Mouse (Mus musculus) MEL (cell line): Measurements from ENCODE around the gene Zcchc9. TPM values are rescaled to one million over a fixed set of nuclear protein-coding genes. Genes with fewer than 3 reads are reported as not detected.

Experiments used
- DNase-seq: peaks from one replicate; pipeline ENCODE4 v3.0.0; 2011; ENCODE audit warnings: low read depth, low spot score
- H3K27ac ChIP-seq: 2 replicates; pipeline ENCODE4 v1.5.1; 2012; ENCODE audit warnings: low read depth, mild to moderate bottlenecking, control low read depth, low read length, moderate library complexity; ENCODE audit not compliant: control insufficient read depth
- H3K27me3 ChIP-seq, 2 experiments: fragments of 150-350 bp in 1 of 2; sonication (generic) in 1 of 2; 2 replicates each; pipeline ENCODE4 v1.6.1; 2012; ENCODE audit warnings: low read length in 2 of 2, mild to moderate bottlenecking in 2 of 2, improper control_type of control experiment in 1 of 2, moderate library complexity in 1 of 2; ENCODE audit not compliant: insufficient read depth in 2 of 2, control insufficient read depth in 1 of 2
- H3K36me3 ChIP-seq, 2 experiments: 2 replicates each; pipeline ENCODE4 v1.6.1; 2012 to 2014; ENCODE audit warnings: low read length in 2 of 2, improper control_type of control experiment in 1 of 2, inconsistent platforms in 1 of 2, mild to moderate bottlenecking in 1 of 2; ENCODE audit not compliant: insufficient read depth in 2 of 2, control insufficient read depth in 1 of 2
- H3K4me1 ChIP-seq, 2 experiments: fragments of 150-350 bp in 1 of 2; sonication (generic) in 1 of 2; 2 replicates each; pipeline ENCODE4 v1.6.1; 2012; ENCODE audit warnings: low read length in 2 of 2, improper control_type of control experiment in 1 of 2, mild to moderate bottlenecking in 1 of 2; ENCODE audit not compliant: insufficient read depth in 2 of 2, control insufficient read depth in 1 of 2
- H3K4me3 ChIP-seq, 2 experiments: fragments of 150-350 bp in 1 of 2; sonication (generic) in 1 of 2; 2 replicates each; pipeline ENCODE4 v1.5.1; 2012; ENCODE audit warnings: low read depth in 2 of 2, low read length in 2 of 2, mild to moderate bottlenecking in 2 of 2, moderate library complexity in 2 of 2, control low read depth in 1 of 2, improper control_type of control experiment in 1 of 2; ENCODE audit not compliant: control insufficient read depth in 1 of 2, insufficient read depth in 1 of 2
- H3K79me2 ChIP-seq: 2 replicates; pipeline ENCODE4 v1.6.1; 2012; ENCODE audit warnings: mild to moderate bottlenecking, low read length, moderate library complexity; ENCODE audit not compliant: control insufficient read depth, poor library complexity, insufficient read depth
- H3K9ac ChIP-seq: 2 replicates; pipeline ENCODE4 v1.6.1; 2012; ENCODE audit warnings: low read depth, mild to moderate bottlenecking, control low read depth, low read length, moderate library complexity; ENCODE audit not compliant: control insufficient read depth, poor library complexity, severe bottlenecking
- H3K9me3 ChIP-seq: fragments of 150-350 bp; sonication (generic); replicated peaks from 2 replicates; pipeline ENCODE4 v1.6.1; 2012; ENCODE audit warnings: mild to moderate bottlenecking, low read length, improper control_type of control experiment, moderate library complexity; ENCODE audit not compliant: insufficient read depth
- BHLHE40 ChIP-seq: IDR thresholded peaks from 2 replicates; pipeline ENCODE4 v1.6.1; 2012; ENCODE audit warnings: low read depth, mild to moderate bottlenecking, inconsistent platforms, low read length, improper control_type of control experiment, borderline replicate concordance
- CHD2 ChIP-seq: IDR thresholded peaks from 2 replicates; pipeline ENCODE4 v1.6.1; 2011; ENCODE audit warnings: low read length, improper control_type of control experiment
- CTCF ChIP-seq, 3 experiments: IDR thresholded peaks in 2 of 3; conservative IDR thresholded peaks in 1 of 3; 2 replicates each; pipeline ENCODE4 v1.5.1; 2011 to 2012; ENCODE audit warnings: low read length in 3 of 3, low read depth in 2 of 3, mild to moderate bottlenecking in 2 of 3, improper control_type of control experiment in 1 of 3, inconsistent platforms in 1 of 3, mixed read lengths in 1 of 3, moderate library complexity in 1 of 3; ENCODE audit not compliant: control insufficient read depth in 1 of 3, insufficient read depth in 1 of 3, poor library complexity in 1 of 3, severe bottlenecking in 1 of 3
- ELF1 ChIP-seq: IDR thresholded peaks from 2 replicates; pipeline ENCODE4 v1.6.1; 2014; ENCODE audit warnings: low read depth, mild to moderate bottlenecking, inconsistent platforms, low read length, improper control_type of control experiment, moderate library complexity
- EP300 ChIP-seq, 2 experiments: IDR thresholded peaks; 2 replicates each; pipeline ENCODE4 v1.6.1; 2011; ENCODE audit warnings: improper control_type of control experiment in 2 of 2, low read length in 2 of 2, low read depth in 1 of 2, mild to moderate bottlenecking in 1 of 2
- HCFC1 ChIP-seq: IDR thresholded peaks from 2 replicates; pipeline ENCODE4 v1.6.1; 2012; ENCODE audit warnings: low read depth, mild to moderate bottlenecking, inconsistent platforms, low read length, improper control_type of control experiment, moderate library complexity
- JUND ChIP-seq: IDR thresholded peaks from 2 replicates; pipeline ENCODE4 v1.6.1; 2011; ENCODE audit warnings: low read depth, mild to moderate bottlenecking, improper control_type of control experiment, low read length
- KAT2A ChIP-seq: conservative IDR thresholded peaks from 2 replicates; pipeline ENCODE4 v1.6.1; 2012; ENCODE audit warnings: low read depth, low read length, improper control_type of control experiment, inconsistent platforms
- MAFK ChIP-seq: IDR thresholded peaks from 2 replicates; pipeline ENCODE4 v1.6.1; 2011; ENCODE audit warnings: low read depth, mild to moderate bottlenecking, low read length, improper control_type of control experiment, borderline replicate concordance
- MEF2A ChIP-seq: IDR thresholded peaks from 2 replicates; pipeline ENCODE4 v1.6.1; 2014; ENCODE audit warnings: low read depth, mild to moderate bottlenecking, inconsistent platforms, low read length, improper control_type of control experiment; ENCODE audit not compliant: poor library complexity, insufficient replicate concordance, severe bottlenecking; ENCODE audit errors: extremely low read depth
- MXI1 ChIP-seq: IDR thresholded peaks from 2 replicates; pipeline ENCODE4 v1.6.1; 2011; ENCODE audit warnings: mild to moderate bottlenecking, low read depth, low read length, improper control_type of control experiment
- MYB ChIP-seq: IDR thresholded peaks from 2 replicates; pipeline ENCODE4 v1.6.1; 2011; ENCODE audit warnings: mild to moderate bottlenecking, low read depth, low read length, improper control_type of control experiment
- NELFE ChIP-seq: IDR thresholded peaks from 2 replicates; pipeline ENCODE4 v1.6.1; 2011; ENCODE audit warnings: low read depth, low read length, improper control_type of control experiment
- POLR2AphosphoS2 ChIP-seq: IDR thresholded peaks from 2 replicates; pipeline ENCODE4 v1.6.1; 2011; ENCODE audit warnings: low read length, improper control_type of control experiment
- POLR2AphosphoS5 ChIP-seq: IDR thresholded peaks from 2 replicates; pipeline ENCODE4 v1.6.1; 2012; ENCODE audit warnings: low read depth, borderline replicate concordance, mild to moderate bottlenecking, inconsistent platforms, low read length, moderate library complexity, mixed read lengths
- RAD21 ChIP-seq: IDR thresholded peaks from 2 replicates; pipeline ENCODE4 v1.6.1; 2011; ENCODE audit warnings: mild to moderate bottlenecking, low read depth, low read length, improper control_type of control experiment
- SMC3 ChIP-seq: IDR thresholded peaks from 2 replicates; pipeline ENCODE4 v1.6.1; 2011; ENCODE audit warnings: low read depth, low read length, improper control_type of control experiment
- TBP ChIP-seq: IDR thresholded peaks from 2 replicates; pipeline ENCODE4 v1.8.0; 2011; ENCODE audit warnings: low read depth, low read length, improper control_type of control experiment
- TCF12 ChIP-seq: IDR thresholded peaks from 2 replicates; pipeline ENCODE4 v1.6.1; 2014; ENCODE audit warnings: low read depth, mild to moderate bottlenecking, inconsistent platforms, low read length, improper control_type of control experiment, moderate library complexity
- USF1 ChIP-seq: IDR thresholded peaks from 2 replicates; pipeline ENCODE4 v1.6.1; 2014; ENCODE audit warnings: low read depth, mild to moderate bottlenecking, inconsistent platforms, low read length, improper control_type of control experiment, moderate library complexity
- ZNF384 ChIP-seq: IDR thresholded peaks from 2 replicates; pipeline ENCODE4 v1.6.1; 2012; ENCODE audit warnings: low read depth, mild to moderate bottlenecking, inconsistent platforms, low read length, improper control_type of control experiment
- polyA plus RNA-seq, 2 experiments: library from polyadenylated mRNA; stranded (reverse) in 1 of 2; unstranded in 1 of 2; fragments of >175 nt in 1 of 2; fragments of >200 nt in 1 of 2; gene quantifications; 2 replicates each; pipeline versions ENCODE4 v1.2.1 to v1.2.4; 2012; ENCODE audit warnings: low replicate concordance in 2 of 2, low read depth in 1 of 2; ENCODE audit not compliant: insufficient read length in 2 of 2, insufficient read depth in 1 of 2, missing spikeins in 1 of 2
- total RNA-seq: library from RNA; depleted of rRNA; stranded (reverse); fragments of 300-350 nt; gene quantifications from 2 replicates; pipeline ENCODE4 v1.2.3, GENCODE M21; 2012

Gene Zcchc9
- total and polyA plus RNA-seq, 3 experiments: 27.5 to 191 (median 37.3) TPM

DNA sequence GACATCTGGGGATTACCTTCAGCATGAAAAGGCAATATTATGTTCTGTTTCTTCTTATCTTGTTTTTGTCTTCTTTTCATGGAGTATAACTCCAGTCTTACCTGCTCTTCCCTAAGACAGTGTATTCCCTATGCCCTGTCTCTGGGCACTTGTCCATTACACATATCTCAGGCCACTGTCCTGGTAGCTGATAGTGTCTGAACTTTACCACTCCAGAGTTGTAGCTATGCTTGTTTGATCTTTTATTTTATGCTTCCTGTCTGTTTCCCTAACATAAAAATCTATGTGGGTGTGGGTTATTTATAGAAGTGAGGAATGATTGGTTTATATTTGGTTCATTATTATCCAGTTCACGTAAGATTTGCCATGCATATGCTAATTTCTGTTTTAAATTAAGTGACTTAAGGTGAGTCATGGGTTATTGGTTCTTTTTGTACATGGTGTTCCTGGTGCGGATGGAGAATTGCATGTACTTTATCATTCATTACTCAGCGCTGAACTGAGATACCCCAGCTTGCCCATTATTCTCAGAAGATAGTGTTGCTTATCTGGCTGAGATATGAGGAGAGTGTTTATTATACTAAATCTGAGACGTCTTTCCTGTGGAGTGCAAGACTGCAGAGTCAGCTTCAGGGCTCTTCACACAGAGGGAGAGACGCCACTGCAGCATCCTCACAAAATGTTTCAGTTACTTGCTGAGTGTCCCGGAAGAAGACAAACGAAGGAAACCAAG, 49.0 kb downstream of the Zcchc9 start:
- Histone ChIP-seq H3K9me3 (no peaks in the 10 kb centered on the region), H3K9ac (no peak overlapping the region), H3K79me2 (no peaks in the 10 kb centered on the region), H3K4me1 (peaks cover 4 to 14% of the 10 kb centered on the region in 2 experiments; a peak in 3 of 4 replicates), H3K36me3 (peaks cover 0 to 12% of the 10 kb centered on the region in 2 experiments; a peak in 2 of 4 replicates), H3K4me3 (no peak overlapping the region), H3K27me3 (no peaks in the 10 kb centered on the region), H3K27ac (no peak overlapping the region)
- TF ChIP-seq MYB (no peak), ZNF384 (no peak), KAT2A (no peak), MXI1 (no peak), ELF1 (no peak), CTCF (IDR thresholded peaks at IDR 0.05 in 2 of 3, conservative IDR thresholded peaks at IDR 0.05 in 1 of 3; ENCODE audit: control insufficient read depth in 1 of 3, insufficient read depth in 1 of 3, low read depth in 2 of 3, low read length in 3 of 3, poor library complexity in 1 of 3, severe bottlenecking in 1 of 3) (no peak), CHD2 (no peak), POLR2AphosphoS2 (no peak), MAFK (no peak), BHLHE40 (no peak), TBP (no peak), SMC3 (no peak), USF1 (no peak), POLR2AphosphoS5 (no peak), RAD21 (no peak), NELFE (no peak), JUND (no peak), EP300 (IDR thresholded peaks at IDR 0.05; ENCODE audit: low read depth in 1 of 2, low read length in 2 of 2) (no peak)
- no peak for DNase-seq

DNA sequence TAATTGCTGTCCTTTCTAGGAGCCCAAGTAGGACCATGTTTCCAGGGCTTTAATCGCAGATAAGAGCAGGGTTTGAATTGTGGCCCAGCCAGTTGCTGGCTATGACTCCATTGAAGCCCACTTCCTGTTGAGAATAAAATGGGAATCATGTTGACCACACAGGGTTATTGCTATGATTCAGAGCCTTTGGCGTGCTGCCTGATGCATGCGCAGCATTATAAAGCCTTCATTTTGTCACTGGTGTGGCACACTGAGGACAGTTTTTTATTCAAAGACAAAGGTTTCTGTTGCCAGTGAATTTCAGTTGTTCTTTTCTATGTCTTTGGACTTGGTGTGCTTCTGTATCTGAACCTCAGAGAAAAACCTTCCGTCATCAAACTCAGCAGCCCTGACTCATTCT, 51.3 kb downstream of the Zcchc9 start:
- no peaks in the 10 kb centered on the region for H3K79me2 ChIP-seq
- H3K4me3 ChIP-seq: no peak overlapping the region
- H3K36me3 ChIP-seq: peaks cover 0 to 14% of the 10 kb centered on the region in 2 experiments; a peak in 2 of 4 replicates
- no peak overlapping the region for H3K27ac ChIP-seq
- H3K4me1 ChIP-seq: peaks cover 4 to 16% of the 10 kb centered on the region in 2 experiments; a peak in 3 of 4 replicates
- DNase-seq: no peak
- no peaks in the 10 kb centered on the region for H3K9me3 ChIP-seq
- no peak overlapping the region for H3K9ac ChIP-seq
- no peaks in the 10 kb centered on the region for H3K27me3 ChIP-seq
- TF ChIP-seq CHD2: no peak
- no peak for TF ChIP-seq POLR2AphosphoS2
- no peak for TF ChIP-seq TCF12
- no peak for TF ChIP-seq MEF2A
- TF ChIP-seq HCFC1: no peak
- TF ChIP-seq, all 39 proteins: peak for 0
